Mouse (Mus musculus): ENCODE measurements around the gene Gdap1l1.
"Not testable (repeated sequence)": the region's sequence is repeated elsewhere in the genome, so short reads cannot be mapped to it uniquely, and the experiment has no call there.

The Gdap1l1 gene

DNA sequence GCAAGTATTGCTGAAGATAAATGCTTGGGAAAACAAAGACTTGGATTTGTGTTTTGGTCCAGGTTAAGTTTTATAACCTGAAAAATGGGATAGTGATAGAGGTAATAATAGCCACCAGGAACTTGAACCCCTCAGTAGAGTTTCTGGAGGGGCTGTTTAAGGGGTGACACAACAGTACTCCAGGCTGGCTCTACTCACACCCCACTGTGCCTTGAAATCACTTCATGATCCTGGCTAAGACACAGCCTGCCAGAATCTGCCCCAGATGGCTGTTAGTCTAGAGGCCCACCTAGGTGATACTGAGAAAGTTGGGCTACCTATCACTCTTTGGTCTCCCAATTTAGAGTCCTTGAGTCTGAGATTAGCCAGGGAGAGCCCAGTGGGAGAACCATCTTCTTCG lies 1.2 kb downstream of the Gdap1l1 start:
- no peaks in the 10 kb centered on the region; the same call in 1 of the 2 replicates for H3K27me3 ChIP-seq (ENCODE audit: control insufficient read depth, insufficient read depth, low read length, poor library complexity, severe bottlenecking)
- H3K36me3 ChIP-seq (ENCODE audit: control insufficient read depth, insufficient read depth, low read length, poor library complexity, severe bottlenecking): no peaks in the 10 kb centered on the region
- no peak for DNase-seq (ENCODE audit: low read depth, low spot score)

GRCm38 (mm10) chr2:163443543-163443942 lies 5.3 kb downstream of the Gdap1l1 start:
- Histone ChIP-seq H3K36me3 (ENCODE audit: control insufficient read depth, insufficient read depth, low read length, poor library complexity, severe bottlenecking) (no peaks in the 10 kb centered on the region), H3K27me3 (ENCODE audit: control insufficient read depth, insufficient read depth, low read length, poor library complexity, severe bottlenecking) (no peaks in the 10 kb centered on the region; the same call in 1 of the 2 replicates)
- no peak for DNase-seq (ENCODE audit: low read depth, low spot score)

DNA sequence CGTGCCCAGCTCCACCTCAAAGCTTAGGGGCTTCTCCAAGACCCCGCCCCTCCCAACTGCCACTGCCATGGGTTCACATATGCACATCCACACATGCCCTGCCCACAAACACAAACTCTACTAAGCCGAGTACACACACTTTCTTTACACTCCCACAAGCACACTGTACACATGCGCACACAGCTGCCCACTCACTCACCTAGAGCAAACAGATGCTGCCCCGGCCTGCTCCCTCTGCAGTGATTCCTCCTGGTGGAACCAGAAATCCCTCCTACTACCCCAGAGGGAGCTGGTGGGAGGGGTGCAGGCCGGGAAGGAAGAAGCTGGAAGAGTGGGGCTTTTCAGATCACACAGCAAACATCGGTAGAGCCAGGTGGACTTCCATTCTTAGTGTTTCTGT lies 5.7 kb downstream of the Gdap1l1 start:
- Histone ChIP-seq H3K27me3 (ENCODE audit: control insufficient read depth, insufficient read depth, low read length, poor library complexity, severe bottlenecking) (no peaks in the 10 kb centered on the region; the same call in 1 of the 2 replicates), H3K36me3 (ENCODE audit: control insufficient read depth, insufficient read depth, low read length, poor library complexity, severe bottlenecking) (no peaks in the 10 kb centered on the region)
- no peak for DNase-seq (ENCODE audit: low read depth, low spot score)

- H3K36me3 ChIP-seq (ENCODE audit: control insufficient read depth, insufficient read depth, low read length, poor library complexity, severe bottlenecking): no peaks in the 10 kb centered on the region
- DNase-seq (ENCODE audit: low read depth, low spot score): no peak
Measured at GRCm38 (mm10) chr2:163447375-163447774, 9.1 kb downstream of the Gdap1l1 start.

GRCm38 (mm10) chr2:163449276-163449675 lies 11.0 kb downstream of the Gdap1l1 start:
- DNase-seq (ENCODE audit: low read depth, low spot score): no peak
- Histone ChIP-seq H3K27me3 (ENCODE audit: control insufficient read depth, insufficient read depth, low read length, poor library complexity, severe bottlenecking) (no peaks in the 10 kb centered on the region), H3K36me3 (ENCODE audit: control insufficient read depth, insufficient read depth, low read length, poor library complexity, severe bottlenecking) (no peaks in the 10 kb centered on the region)

More at GRCm38 (mm10) chr2:163447375-163447774, 9.1 kb downstream of the Gdap1l1 start:
- no peaks in the 10 kb centered on the region; the same call in 1 of the 2 replicates for H3K27me3 ChIP-seq (ENCODE audit: control insufficient read depth, insufficient read depth, low read length, poor library complexity, severe bottlenecking)

DNA sequence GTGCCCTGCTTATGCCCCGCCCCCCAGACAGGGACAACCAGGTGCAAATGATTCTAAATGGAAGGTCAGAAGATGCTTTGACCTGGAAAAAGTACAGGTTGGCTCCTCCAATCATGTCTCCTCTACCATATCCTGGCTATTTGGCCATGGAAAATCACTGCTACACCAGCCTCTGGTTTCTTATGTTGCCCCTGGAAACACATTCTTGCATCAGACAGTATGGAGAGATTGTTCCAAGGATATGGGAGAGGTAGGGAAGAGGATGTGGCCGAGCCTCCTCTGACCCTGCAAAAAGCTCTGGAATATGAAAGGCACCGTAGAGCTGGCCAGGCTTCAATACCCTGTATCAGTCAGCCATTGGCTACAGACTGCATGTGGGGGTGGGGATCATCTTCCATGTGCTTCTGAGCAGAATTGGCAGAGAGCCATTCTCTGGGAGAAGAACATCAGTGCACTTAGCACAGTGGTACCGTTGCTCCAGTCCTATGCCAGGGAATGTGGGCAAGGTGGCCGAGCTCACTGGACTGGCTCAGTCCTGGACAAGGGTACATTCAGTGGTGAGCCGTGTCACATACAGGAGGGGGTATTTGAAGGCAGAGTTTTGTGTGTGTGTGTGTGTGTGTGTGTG lies 12.5 kb downstream of the Gdap1l1 start:
- DNase-seq (ENCODE audit: low read depth, low spot score): no peak
- no peaks in the 10 kb centered on the region for H3K36me3 ChIP-seq (ENCODE audit: control insufficient read depth, insufficient read depth, low read length, poor library complexity, severe bottlenecking)
- H3K27me3 ChIP-seq (ENCODE audit: control insufficient read depth, insufficient read depth, low read length, poor library complexity, severe bottlenecking): no peaks in the 10 kb centered on the region

DNA sequence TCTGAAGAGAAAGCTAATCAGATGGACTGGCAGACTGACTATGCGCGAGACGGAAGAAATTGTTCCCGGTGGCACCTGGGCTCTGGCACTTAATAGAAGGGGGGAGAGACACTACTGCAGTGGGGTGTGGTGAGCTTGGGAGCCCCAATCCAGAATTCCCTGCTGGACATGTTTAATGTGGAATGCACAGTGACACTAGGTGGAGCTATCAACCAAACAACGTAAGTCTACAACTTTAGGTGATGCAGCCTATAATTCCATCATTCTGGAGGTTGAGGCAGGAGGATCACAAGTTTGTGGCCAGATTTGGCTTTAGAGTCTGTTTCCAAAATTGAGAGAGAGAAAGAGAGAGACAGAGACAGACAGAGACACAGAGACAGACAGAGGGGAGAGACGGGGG lies 14.5 kb downstream of the Gdap1l1 start:
- DNase-seq (ENCODE audit: low read depth, low spot score): no peak
- Histone ChIP-seq H3K27me3 (ENCODE audit: control insufficient read depth, insufficient read depth, low read length, poor library complexity, severe bottlenecking) (no peaks in the 10 kb centered on the region), H3K36me3 (ENCODE audit: control insufficient read depth, insufficient read depth, low read length, poor library complexity, severe bottlenecking) (no peaks in the 10 kb centered on the region)

- H3K36me3 ChIP-seq (ENCODE audit: control insufficient read depth, insufficient read depth, low read length, poor library complexity, severe bottlenecking): no peaks in the 10 kb centered on the region
- no peaks in the 10 kb centered on the region for H3K27me3 ChIP-seq (ENCODE audit: control insufficient read depth, insufficient read depth, low read length, poor library complexity, severe bottlenecking)
- no peak for DNase-seq (ENCODE audit: low read depth, low spot score)
Measured at GRCm38 (mm10) chr2:163453378-163453777, 15.1 kb downstream of the Gdap1l1 start.

- Histone ChIP-seq H3K36me3 (ENCODE audit: control insufficient read depth, insufficient read depth, low read length, poor library complexity, severe bottlenecking) (no peaks in the 10 kb centered on the region), H3K27me3 (ENCODE audit: control insufficient read depth, insufficient read depth, low read length, poor library complexity, severe bottlenecking) (no peaks in the 10 kb centered on the region)
- no peak for DNase-seq (ENCODE audit: low read depth, low spot score)
Measured at GRCm38 (mm10) chr2:163458539-163459265, 20.4 kb downstream of the Gdap1l1 start.

DNA sequence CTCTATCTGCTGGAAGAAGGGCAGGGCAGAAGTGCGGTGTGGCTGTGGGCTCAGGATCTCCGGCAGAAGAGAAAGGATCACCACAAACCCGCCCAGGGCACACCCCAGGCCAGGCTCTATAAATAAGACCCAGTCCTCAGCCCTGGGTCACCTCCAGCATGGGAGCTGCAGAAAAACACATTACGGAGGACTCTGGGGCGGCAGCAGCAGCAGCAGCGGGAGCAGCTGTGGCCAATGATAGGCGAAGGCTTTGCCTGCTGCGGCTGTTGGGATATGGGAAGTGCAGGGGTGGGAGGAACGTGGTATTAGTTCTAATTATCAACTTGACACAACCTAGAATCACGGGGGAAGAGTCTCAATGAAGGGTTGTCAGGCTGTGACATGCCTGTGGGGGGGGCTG lies 21.1 kb downstream of the Gdap1l1 start:
- H3K36me3 ChIP-seq (ENCODE audit: control insufficient read depth, insufficient read depth, low read length, poor library complexity, severe bottlenecking): no peaks in the 10 kb centered on the region
- no peak for DNase-seq (ENCODE audit: low read depth, low spot score)
- no peaks in the 10 kb centered on the region for H3K27me3 ChIP-seq (ENCODE audit: control insufficient read depth, insufficient read depth, low read length, poor library complexity, severe bottlenecking)

DNA sequence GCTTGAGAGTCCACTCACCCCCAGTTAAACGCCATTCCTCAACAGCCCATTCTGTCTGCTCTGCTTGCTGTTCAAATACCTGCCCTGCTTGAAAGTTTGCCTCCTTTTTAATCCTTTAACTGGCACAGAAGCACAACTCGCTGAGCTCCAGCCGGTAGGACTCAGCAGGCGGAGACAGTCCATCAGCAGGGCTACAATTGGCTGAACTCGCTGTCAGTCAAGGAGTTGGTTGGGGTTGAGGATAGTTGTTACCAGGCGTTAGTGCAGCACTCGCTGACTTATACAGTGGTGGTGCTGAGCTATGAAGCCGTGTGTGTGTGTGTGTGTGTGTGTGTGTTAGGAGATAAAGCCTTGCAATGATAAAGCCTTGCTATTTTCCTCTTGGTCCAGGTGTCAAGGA lies 22.3 kb downstream of the Gdap1l1 start:
- H3K27me3 ChIP-seq (ENCODE audit: control insufficient read depth, insufficient read depth, low read length, poor library complexity, severe bottlenecking): no peaks in the 10 kb centered on the region
- no peaks in the 10 kb centered on the region for H3K36me3 ChIP-seq (ENCODE audit: control insufficient read depth, insufficient read depth, low read length, poor library complexity, severe bottlenecking)
- DNase-seq (ENCODE audit: low read depth, low spot score): no peak

- H3K36me3 ChIP-seq (ENCODE audit: control insufficient read depth, insufficient read depth, low read length, poor library complexity, severe bottlenecking); H3K27me3 ChIP-seq (ENCODE audit: control insufficient read depth, insufficient read depth, low read length, poor library complexity, severe bottlenecking); DNase-seq (ENCODE audit: low read depth, low spot score): not testable (repeated sequence)
Measured at GRCm38 (mm10) chr2:163461307-163461706, 23.0 kb downstream of the Gdap1l1 start.

DNA sequence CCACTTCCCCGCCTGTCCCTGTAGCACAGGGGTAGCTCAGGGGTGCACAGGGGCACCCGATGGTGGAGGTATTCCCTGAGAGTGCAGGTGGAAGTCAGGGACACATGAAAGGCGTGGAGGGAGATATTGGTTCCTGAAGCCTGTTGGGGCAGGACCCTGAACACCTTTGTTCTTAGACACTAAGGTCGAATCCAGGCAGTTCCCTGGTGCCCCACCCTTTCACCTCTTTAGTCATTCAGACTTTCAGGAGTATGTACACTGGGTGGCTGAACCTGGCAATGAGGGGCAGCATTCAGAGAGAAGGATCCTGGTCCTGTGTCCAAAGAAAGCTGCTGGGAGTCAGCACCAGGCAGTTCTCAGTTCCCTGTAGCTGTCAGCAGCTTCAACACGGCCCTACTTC lies 24.1 kb downstream of the Gdap1l1 start:
- Histone ChIP-seq H3K27me3 (ENCODE audit: control insufficient read depth, insufficient read depth, low read length, poor library complexity, severe bottlenecking) (no peaks in the 10 kb centered on the region), H3K36me3 (ENCODE audit: control insufficient read depth, insufficient read depth, low read length, poor library complexity, severe bottlenecking) (no peaks in the 10 kb centered on the region)
- DNase-seq (ENCODE audit: low read depth, low spot score): no peak

- DNase-seq (ENCODE audit: low read depth, low spot score): no peak
- Histone ChIP-seq H3K27me3 (ENCODE audit: control insufficient read depth, insufficient read depth, low read length, poor library complexity, severe bottlenecking) (no peaks in the 10 kb centered on the region), H3K36me3 (ENCODE audit: control insufficient read depth, insufficient read depth, low read length, poor library complexity, severe bottlenecking) (no peaks in the 10 kb centered on the region)
Measured at GRCm38 (mm10) chr2:163462801-163463200, 24.5 kb downstream of the Gdap1l1 start.

GRCm38 (mm10) chr2:163463251-163463769 lies 25.0 kb downstream of the Gdap1l1 start:
- DNase-seq (ENCODE audit: low read depth, low spot score): no peak
- Histone ChIP-seq H3K27me3 (ENCODE audit: control insufficient read depth, insufficient read depth, low read length, poor library complexity, severe bottlenecking) (no peaks in the 10 kb centered on the region), H3K36me3 (ENCODE audit: control insufficient read depth, insufficient read depth, low read length, poor library complexity, severe bottlenecking) (no peaks in the 10 kb centered on the region)
